Mouse (Mus musculus) hindbrain, embryonic 12.5 days (tissue): ENCODE data around the gene Ctcf. TPM values are rescaled to one million over a fixed set of nuclear protein-coding genes. Genes with fewer than 3 reads are reported as not detected.

Experiments used
- ATAC-seq: fragments of 200-750 bp; cut with Nextera tagmentation; 2 replicates; pipeline ENCODE4 v1.8.0; 2017; ENCODE audit warnings: moderate TSS enrichment; ENCODE audit not compliant: low FRiP score
- H3K27ac ChIP-seq: fragments of 300-500 bp; sonication (generic); 2 replicates; pipeline ENCODE4 v1.5.1; 2016; ENCODE audit warnings: mild to moderate bottlenecking
- H3K27me3 ChIP-seq: fragments of 300-500 bp; sonication (generic); 2 replicates; pipeline ENCODE4 v1.6.1; 2016; ENCODE audit warnings: mild to moderate bottlenecking
- H3K36me3 ChIP-seq: fragments of 300-500 bp; sonication (generic); 2 replicates; pipeline ENCODE4 v1.6.1; 2016; ENCODE audit warnings: mild to moderate bottlenecking
- H3K4me1 ChIP-seq: fragments of 300-500 bp; sonication (generic); 2 replicates; pipeline ENCODE4 v1.6.1; 2016
- H3K4me2 ChIP-seq: fragments of 300-500 bp; sonication (generic); replicated peaks from 2 replicates; pipeline ENCODE4 v1.6.1; 2016; ENCODE audit warnings: mild to moderate bottlenecking
- H3K4me3 ChIP-seq: fragments of 300-500 bp; sonication (generic); 2 replicates; pipeline ENCODE4 v1.5.1; 2016; ENCODE audit warnings: mild to moderate bottlenecking
- H3K9ac ChIP-seq: fragments of 300-500 bp; sonication (generic); 2 replicates; pipeline ENCODE4 v1.6.1; 2016; ENCODE audit warnings: mild to moderate bottlenecking, moderate library complexity
- H3K9me3 ChIP-seq: fragments of 300-500 bp; sonication (generic); replicated peaks from 2 replicates; pipeline ENCODE4 v1.6.1; 2016; ENCODE audit warnings: mild to moderate bottlenecking
- WGBS: fragments of 180-500 bp; shearing (Covaris S2); methylation state at CpG from one replicate; pipeline ENCODE4 v1.1.7; 2016; 5-methylcytosine and 5-hydroxymethylcytosine counted together
- polyA plus RNA-seq: library from polyadenylated mRNA; unstranded; fragments of >200 nt; fragmentation: Nextera tagmentation; extraction: Ambion mirVana; gene quantifications from 2 replicates; pipeline ENCODE4 v1.2.1, GENCODE M21; 2016

Ctcf gene
- polyA plus RNA-seq, 1 experiment from 2014 or later, result 139 TPM

- Histone ChIP-seq H3K4me1 (peaks cover 26% of the 10 kb centered on the region), H3K27ac (no peak overlapping the region), H3K36me3 (no peaks in the 10 kb centered on the region), H3K4me2 (peak overlapping the region; percentile 97), H3K4me3 (peak overlapping the region; percentile 89; the same call in 1 of the 2 replicates), H3K9me3 (no peaks in the 10 kb centered on the region), H3K27me3 (no peaks in the 10 kb centered on the region), H3K9ac (no peak overlapping the region)
- WGBS, result 93% methylated on average over 2 of the region's 2 CpGs
- no peak for ATAC-seq
These were observed 1.5 kb upstream of the Ctcf start for GRCm38 (mm10) chr8:105634771-105635458.

GRCm38 (mm10) chr8:105635481-105635880 is 887 bp upstream of the Ctcf start:
- no peak for ATAC-seq
- peak overlapping the region; percentile 99 for H3K9ac ChIP-seq
- H3K4me2 ChIP-seq, result peak overlapping the region; percentile 97
- no peaks in the 10 kb centered on the region for H3K36me3 ChIP-seq
- peak overlapping the region; percentile 100; the same call in 1 of the 2 replicates for H3K27ac ChIP-seq
- peak overlapping the region; percentile 89 for H3K4me3 ChIP-seq
- no peaks in the 10 kb centered on the region for H3K9me3 ChIP-seq
- H3K27me3 ChIP-seq, result no peaks in the 10 kb centered on the region
- 3% methylated on average over 11 of the region's 11 CpGs for WGBS
- H3K4me1 ChIP-seq, result peaks cover 27% of the 10 kb centered on the region

GRCm38 (mm10) chr8:105636963-105637510 is 669 bp downstream of the Ctcf start, which contains the start of gene Agrp:
Agrp (minus strand) TSS chr8:105637393.
- Histone ChIP-seq H3K36me3 (no peaks in the 10 kb centered on the region), H3K27me3 (no peaks in the 10 kb centered on the region), H3K9ac (peak within 1 kb of the TSS; percentile 99), H3K27ac (peak within 1 kb of the TSS; percentile 100), H3K4me1 (peaks cover 27% of the 10 kb centered on the region), H3K4me2 (peak within 1 kb of the TSS; percentile 97), H3K9me3 (no peaks in the 10 kb centered on the region), H3K4me3 (peak within 1 kb of the TSS; percentile 89)
- ATAC-seq, result peak; percentile 64
- WGBS, result under 1% methylated on average over 50 of the region's 63 CpGs

- Histone ChIP-seq H3K36me3 (no peaks in the 10 kb centered on the region), H3K4me2 (peak overlapping the region; percentile 97), H3K9ac (peak overlapping the region; percentile 99), H3K27ac (peak overlapping the region; percentile 100), H3K9me3 (no peaks in the 10 kb centered on the region), H3K4me1 (peaks cover 28% of the 10 kb centered on the region), H3K4me3 (peak overlapping the region; percentile 89), H3K27me3 (no peaks in the 10 kb centered on the region)
- WGBS, result 1% methylated on average over 11 of the region's 11 CpGs
- ATAC-seq, result no peak
These were observed 1.3 kb downstream of the Ctcf start for GRCm38 (mm10) chr8:105637601-105638041.

GRCm38 (mm10) chr8:105638510-105638909 is 2.1 kb downstream of the Ctcf start:
- Histone ChIP-seq H3K4me2 (peak overlapping the region; percentile 97), H3K9me3 (no peaks in the 10 kb centered on the region), H3K9ac (no peak overlapping the region; the same call in 1 of the 2 replicates), H3K27ac (0 out of 2 replicates have a peak overlapping the region, but pooled peaks have one; percentile 7), H3K4me3 (peak overlapping the region; percentile 89), H3K27me3 (no peaks in the 10 kb centered on the region), H3K4me1 (peaks cover 28% of the 10 kb centered on the region), H3K36me3 (0 out of 2 replicates have a peak, but pooled peaks cover 2% of the 10 kb centered on the region)
- ATAC-seq, result no peak
- WGBS, result 91% methylated on average over 4 of the region's 4 CpGs

GRCm38 (mm10) chr8:105639835-105640234 is 3.5 kb downstream of the Ctcf start:
- Histone ChIP-seq H3K4me1 (peaks cover 28% of the 10 kb centered on the region), H3K9me3 (no peaks in the 10 kb centered on the region), H3K4me2 (no peak overlapping the region), H3K9ac (no peak overlapping the region), H3K27ac (no peak overlapping the region), H3K4me3 (no peak overlapping the region), H3K36me3 (peaks cover 11% of the 10 kb centered on the region), H3K27me3 (no peaks in the 10 kb centered on the region)
- no peak for ATAC-seq
- WGBS, result 95% methylated on average over 1 of the region's 1 CpGs

- Histone ChIP-seq H3K4me2 (no peak overlapping the region), H3K9me3 (no peaks in the 10 kb centered on the region), H3K27ac (no peak overlapping the region), H3K4me1 (peaks cover 23% of the 10 kb centered on the region), H3K9ac (no peak overlapping the region), H3K4me3 (no peak overlapping the region), H3K36me3 (peaks cover 17% of the 10 kb centered on the region), H3K27me3 (no peaks in the 10 kb centered on the region)
- ATAC-seq, result no peak
- WGBS, result 80% methylated on average over 2 of the region's 2 CpGs
These were observed 4.1 kb downstream of the Ctcf start for GRCm38 (mm10) chr8:105640511-105640910.

GRCm38 (mm10) chr8:105645205-105645604 is 8.8 kb downstream of the Ctcf start:
- Histone ChIP-seq H3K36me3 (peaks cover 41% of the 10 kb centered on the region), H3K27ac (no peak overlapping the region), H3K9me3 (no peaks in the 10 kb centered on the region), H3K9ac (no peak overlapping the region), H3K4me1 (0 out of 2 replicates have a peak, but pooled peaks cover 2% of the 10 kb centered on the region), H3K4me3 (no peak overlapping the region), H3K27me3 (no peaks in the 10 kb centered on the region), H3K4me2 (no peak overlapping the region)
- WGBS, result 100% methylated on average over 1 of the region's 1 CpGs
- no peak for ATAC-seq

- Histone ChIP-seq H3K4me2 (no peak overlapping the region), H3K36me3 (peaks cover 47% of the 10 kb centered on the region), H3K27me3 (no peaks in the 10 kb centered on the region), H3K27ac (no peak overlapping the region), H3K4me3 (no peak overlapping the region), H3K9ac (no peak overlapping the region), H3K9me3 (no peaks in the 10 kb centered on the region), H3K4me1 (no peaks in the 10 kb centered on the region)
- WGBS, result 100% methylated on average over 1 of the region's 1 CpGs
- no peak for ATAC-seq
These were observed 12.6 kb downstream of the Ctcf start for GRCm38 (mm10) chr8:105648929-105649328.

GRCm38 (mm10) chr8:105657641-105658040 is 21.3 kb downstream of the Ctcf start:
- Histone ChIP-seq H3K27me3 (no peaks in the 10 kb centered on the region), H3K4me3 (no peak overlapping the region), H3K36me3 (peaks cover 15% of the 10 kb centered on the region), H3K9me3 (no peaks in the 10 kb centered on the region), H3K9ac (no peak overlapping the region), H3K27ac (no peak overlapping the region), H3K4me2 (no peak overlapping the region), H3K4me1 (peaks cover 2% of the 10 kb centered on the region; the same call in 1 of the 2 replicates)
- no peak for ATAC-seq

- Histone ChIP-seq H3K9me3 (no peaks in the 10 kb centered on the region), H3K36me3 (peaks cover 31% of the 10 kb centered on the region)
- 85% methylated on average over 3 of the region's 3 CpGs for WGBS
These were observed 24.8 kb downstream of the Ctcf start for GRCm38 (mm10) chr8:105661167-105661566.

GRCm38 (mm10) chr8:105677891-105678290 is 41.5 kb downstream of the Ctcf start:
- 87% methylated on average over 1 of the region's 1 CpGs for WGBS
- H3K36me3 ChIP-seq, result peaks cover 89% of the 10 kb centered on the region

More at GRCm38 (mm10) chr8:105661167-105661566, 24.8 kb downstream of the Ctcf start:
- ATAC-seq, result no peak
- no peak overlapping the region for H3K9ac ChIP-seq
- no peak overlapping the region for H3K4me3 ChIP-seq
- peaks cover 2% of the 10 kb centered on the region; the same call in 1 of the 2 replicates for H3K4me1 ChIP-seq
- no peaks in the 10 kb centered on the region for H3K27me3 ChIP-seq
- no peak overlapping the region for H3K27ac ChIP-seq
- no peak overlapping the region for H3K4me2 ChIP-seq

More at GRCm38 (mm10) chr8:105677891-105678290, 41.5 kb downstream of the Ctcf start:
- H3K27me3 ChIP-seq, result no peaks in the 10 kb centered on the region
- no peak overlapping the region for H3K4me3 ChIP-seq
- H3K9ac ChIP-seq, result no peak overlapping the region
- ATAC-seq, result no peak
- no peaks in the 10 kb centered on the region for H3K9me3 ChIP-seq
- H3K4me1 ChIP-seq, result no peaks in the 10 kb centered on the region
- H3K4me2 ChIP-seq, result no peak overlapping the region
- H3K27ac ChIP-seq, result no peak overlapping the region
